Mouse (Mus musculus) neural tube, embryonic 13.5 days (tissue): ENCODE data around the gene Proser1. TPM values are rescaled to one million over a fixed set of nuclear protein-coding genes. Genes with fewer than 3 reads are reported as not detected.

Experiments used
- ATAC-seq: fragments of 200-750 bp; cut with Nextera tagmentation; 2 replicates; pipeline ENCODE4 v1.8.0; 2017; ENCODE audit warnings: low read depth, mild to moderate bottlenecking, moderate TSS enrichment, moderate library complexity
- H3K27ac ChIP-seq: fragments of 300-500 bp; sonication (generic); replicated peaks from 2 replicates; pipeline ENCODE4 v1.5.1; 2015; ENCODE audit warnings: moderate library complexity, mild to moderate bottlenecking, inconsistent platforms
- H3K27me3 ChIP-seq: fragments of 300-500 bp; sonication (generic); 2 replicates; pipeline ENCODE4 v1.6.1; 2015; ENCODE audit warnings: mild to moderate bottlenecking, inconsistent platforms
- H3K36me3 ChIP-seq: fragments of 300-500 bp; sonication (generic); 2 replicates; pipeline ENCODE4 v1.6.1; 2015; ENCODE audit warnings: mild to moderate bottlenecking, inconsistent platforms
- H3K4me1 ChIP-seq: fragments of 300-500 bp; sonication (generic); replicated peaks from 2 replicates; pipeline ENCODE4 v1.6.1; 2015; ENCODE audit warnings: inconsistent platforms
- H3K4me2 ChIP-seq: fragments of 300-500 bp; sonication (generic); 2 replicates; pipeline ENCODE4 v1.6.1; 2015; ENCODE audit warnings: inconsistent platforms, mild to moderate bottlenecking, moderate library complexity
- H3K4me3 ChIP-seq: fragments of 300-500 bp; sonication (generic); 2 replicates; pipeline ENCODE4 v1.5.1; 2015; ENCODE audit warnings: mild to moderate bottlenecking, inconsistent platforms
- H3K9ac ChIP-seq: fragments of 300-500 bp; sonication (generic); 2 replicates; pipeline ENCODE4 v1.6.1; 2015; ENCODE audit warnings: moderate library complexity, mild to moderate bottlenecking, inconsistent platforms
- H3K9me3 ChIP-seq: fragments of 300-500 bp; sonication (generic); 2 replicates; pipeline ENCODE4 v1.6.1; 2016; ENCODE audit warnings: inconsistent platforms
- WGBS: fragments of 180-500 bp; shearing (Covaris S2); methylation state at CpG from one replicate; pipeline ENCODE4 v1.1.7; 2015; 5-methylcytosine and 5-hydroxymethylcytosine counted together
- polyA plus RNA-seq: library from polyadenylated mRNA; unstranded; fragments of >200 nt; fragmentation: Nextera tagmentation; extraction: Ambion mirVana; gene quantifications from 2 replicates; pipeline ENCODE4 v1.2.1, GENCODE M21; 2015

The Proser1 gene
- polyA plus RNA-seq: 25.6 and 25.7 TPM in 2 replicates

- H3K4me3 ChIP-seq: peak within 1 kb of the TSS; percentile 64
- H3K4me2 ChIP-seq: peak within 1 kb of the TSS; percentile 90
- ATAC-seq: peak; percentile 98
- H3K9me3 ChIP-seq: no peaks in the 10 kb centered on the region
- peak within 1 kb of the TSS; percentile 91 for H3K27ac ChIP-seq
- H3K4me1 ChIP-seq: peaks cover 53% of the 10 kb centered on the region
- peaks cover 22% of the 10 kb centered on the region for H3K36me3 ChIP-seq
- no peaks in the 10 kb centered on the region for H3K27me3 ChIP-seq
- whole genome bisulfite sequencing: under 1% methylated on average over 51 of the region's 52 CpGs
- H3K9ac ChIP-seq: peak within 1 kb of the TSS; percentile 90
These were observed at the start of gene Proser1, which contains the start of gene Nhlrc3 for GRCm38 (mm10) chr3:53463046-53463764. Proser1 (plus strand) TSS chr3:53463666. Nhlrc3 (minus strand) TSS chr3:53463332.

GRCm38 (mm10) chr3:53413959-53414358 lies 49.5 kb upstream of the Proser1 start:
- Histone ChIP-seq H3K9ac (no peak overlapping the region), H3K4me1 (peaks cover 18% of the 10 kb centered on the region), H3K36me3 (no peaks in the 10 kb centered on the region), H3K4me3 (no peak overlapping the region), H3K27me3 (no peaks in the 10 kb centered on the region), H3K27ac (no peak overlapping the region), H3K4me2 (no peak overlapping the region), H3K9me3 (no peaks in the 10 kb centered on the region)
- no peak for ATAC-seq
- WGBS: 69% methylated on average over 3 of the region's 3 CpGs

- ATAC-seq: peak; percentile 47; the same call in 1 of the 2 replicates
- Histone ChIP-seq H3K27ac (no peak overlapping the region), H3K4me2 (no peak overlapping the region), H3K9me3 (no peaks in the 10 kb centered on the region), H3K36me3 (no peaks in the 10 kb centered on the region), H3K9ac (no peak overlapping the region), H3K27me3 (no peaks in the 10 kb centered on the region), H3K4me1 (peaks cover 18% of the 10 kb centered on the region), H3K4me3 (no peak overlapping the region)
- WGBS: 49% methylated on average over 5 of the region's 5 CpGs
These were observed 47.4 kb upstream of the Proser1 start for GRCm38 (mm10) chr3:53416036-53416506.

GRCm38 (mm10) chr3:53417701-53418100 lies 45.8 kb upstream of the Proser1 start:
- Histone ChIP-seq H3K4me2 (no peak overlapping the region), H3K36me3 (no peaks in the 10 kb centered on the region), H3K4me3 (no peak overlapping the region), H3K27ac (no peak overlapping the region), H3K9me3 (no peaks in the 10 kb centered on the region), H3K9ac (no peak overlapping the region), H3K27me3 (no peaks in the 10 kb centered on the region), H3K4me1 (peaks cover 18% of the 10 kb centered on the region)
- ATAC-seq: no peak
- WGBS: 66% methylated on average over 7 of the region's 7 CpGs

GRCm38 (mm10) chr3:53421656-53422055 lies 41.8 kb upstream of the Proser1 start:
- Histone ChIP-seq H3K27ac (no peak overlapping the region), H3K4me3 (no peak overlapping the region), H3K4me2 (no peak overlapping the region), H3K36me3 (no peaks in the 10 kb centered on the region), H3K4me1 (peaks cover 5% of the 10 kb centered on the region; the same call in 1 of the 2 replicates), H3K27me3 (no peaks in the 10 kb centered on the region), H3K9ac (no peak overlapping the region), H3K9me3 (no peaks in the 10 kb centered on the region)
- no peak for ATAC-seq
- WGBS: 86% methylated on average over 12 of the region's 12 CpGs

GRCm38 (mm10) chr3:53422691-53423090 lies 40.8 kb upstream of the Proser1 start:
- Histone ChIP-seq H3K4me1 (peaks cover 1% of the 10 kb centered on the region; the same call in 1 of the 2 replicates), H3K9ac (no peak overlapping the region), H3K36me3 (no peaks in the 10 kb centered on the region), H3K4me2 (no peak overlapping the region), H3K4me3 (no peak overlapping the region), H3K27ac (no peak overlapping the region), H3K9me3 (no peaks in the 10 kb centered on the region), H3K27me3 (no peaks in the 10 kb centered on the region)
- WGBS: 60% methylated on average over 1 of the region's 1 CpGs
- no peak for ATAC-seq

- no peak overlapping the region for H3K9ac ChIP-seq
- no peak overlapping the region for H3K27ac ChIP-seq
- no peaks in the 10 kb centered on the region; the same call in 1 of the 2 replicates for H3K4me1 ChIP-seq
- no peak overlapping the region for H3K4me2 ChIP-seq
- WGBS: 90% methylated on average over 4 of the region's 4 CpGs
- no peaks in the 10 kb centered on the region for H3K36me3 ChIP-seq
- no peaks in the 10 kb centered on the region for H3K9me3 ChIP-seq
- no peaks in the 10 kb centered on the region for H3K27me3 ChIP-seq
- ATAC-seq: no peak
- H3K4me3 ChIP-seq: no peak overlapping the region
These were observed 39.9 kb upstream of the Proser1 start for GRCm38 (mm10) chr3:53423576-53423975.

GRCm38 (mm10) chr3:53434610-53435009 lies 28.9 kb upstream of the Proser1 start:
- Histone ChIP-seq H3K27ac (no peak overlapping the region), H3K4me1 (no peaks in the 10 kb centered on the region), H3K9me3 (no peaks in the 10 kb centered on the region), H3K27me3 (no peaks in the 10 kb centered on the region), H3K4me3 (no peak overlapping the region), H3K9ac (no peak overlapping the region), H3K36me3 (no peaks in the 10 kb centered on the region), H3K4me2 (no peak overlapping the region)
- no peak for ATAC-seq
- WGBS: 73% methylated on average over 3 of the region's 3 CpGs

GRCm38 (mm10) chr3:53436550-53436949 lies 26.9 kb upstream of the Proser1 start:
- 76% methylated on average over 5 of the region's 5 CpGs for WGBS
- ATAC-seq: no peak

GRCm38 (mm10) chr3:53445540-53445939 lies 17.9 kb upstream of the Proser1 start:
- Histone ChIP-seq H3K27me3 (no peaks in the 10 kb centered on the region), H3K9me3 (no peaks in the 10 kb centered on the region), H3K9ac (no peak overlapping the region), H3K4me3 (no peak overlapping the region), H3K36me3 (peaks cover 13% of the 10 kb centered on the region), H3K4me1 (peaks cover 6% of the 10 kb centered on the region; the same call in 1 of the 2 replicates), H3K27ac (no peak overlapping the region; the same call in 1 of the 2 replicates), H3K4me2 (no peak overlapping the region)
- 37% methylated on average over 5 of the region's 5 CpGs for WGBS
- peak; percentile 68; the same call in 1 of the 2 replicates for ATAC-seq

More at GRCm38 (mm10) chr3:53436550-53436949, 26.9 kb upstream of the Proser1 start:
- Histone ChIP-seq H3K9ac (no peak overlapping the region), H3K27ac (no peak overlapping the region), H3K4me1 (no peaks in the 10 kb centered on the region), H3K4me2 (no peak overlapping the region), H3K4me3 (no peak overlapping the region), H3K36me3 (no peaks in the 10 kb centered on the region), H3K27me3 (no peaks in the 10 kb centered on the region), H3K9me3 (no peaks in the 10 kb centered on the region)

- no peaks in the 10 kb centered on the region for H3K27me3 ChIP-seq
- WGBS: 82% methylated on average over 3 of the region's 3 CpGs
- no peaks in the 10 kb centered on the region for H3K9me3 ChIP-seq
- no peak overlapping the region for H3K9ac ChIP-seq
- H3K4me2 ChIP-seq: no peak overlapping the region
- H3K36me3 ChIP-seq: peaks cover 26% of the 10 kb centered on the region
- peaks cover 6% of the 10 kb centered on the region; the same call in 1 of the 2 replicates for H3K4me1 ChIP-seq
- no peak overlapping the region for H3K27ac ChIP-seq
- no peak for ATAC-seq
- no peak overlapping the region for H3K4me3 ChIP-seq
These were observed 16.7 kb upstream of the Proser1 start for GRCm38 (mm10) chr3:53446801-53447200.

GRCm38 (mm10) chr3:53448208-53448607 lies 15.3 kb upstream of the Proser1 start:
- Histone ChIP-seq H3K4me3 (no peak overlapping the region), H3K9me3 (no peaks in the 10 kb centered on the region), H3K4me2 (no peak overlapping the region), H3K9ac (no peak overlapping the region), H3K4me1 (peaks cover 6% of the 10 kb centered on the region; the same call in 1 of the 2 replicates), H3K36me3 (peaks cover 40% of the 10 kb centered on the region), H3K27me3 (no peaks in the 10 kb centered on the region), H3K27ac (no peak overlapping the region)
- ATAC-seq: peak; percentile 58; the same call in 1 of the 2 replicates
- 28% methylated on average over 2 of the region's 2 CpGs for WGBS
